Mouse (Mus musculus) forebrain, embryonic 16.5 days (tissue): Measurements from ENCODE around the gene Tppp3. TPM values are rescaled to one million over a fixed set of nuclear protein-coding genes. Genes with fewer than 3 reads are reported as not detected.

Experiments used
- ATAC-seq: fragments of 200-750 bp; cut with Nextera tagmentation; 2 replicates; pipeline ENCODE4 v1.8.0; 2017; ENCODE audit warnings: mild to moderate bottlenecking, moderate library complexity
- H3K27ac ChIP-seq: fragments of 300-500 bp; sonication (generic); 2 replicates; pipeline ENCODE4 v1.5.1; 2014; ENCODE audit warnings: low read length, control low read depth
- H3K27me3 ChIP-seq: fragments of 300-500 bp; sonication (generic); replicated peaks from 2 replicates; pipeline ENCODE4 v1.6.1; 2014; ENCODE audit warnings: low read length; ENCODE audit not compliant: control insufficient read depth, insufficient read depth
- H3K36me3 ChIP-seq: fragments of 300-500 bp; sonication (generic); 2 replicates; pipeline ENCODE4 v1.6.1; 2014; ENCODE audit not compliant: control insufficient read depth, insufficient read depth
- H3K4me1 ChIP-seq: fragments of 300-500 bp; sonication (generic); replicated peaks from 2 replicates; pipeline ENCODE4 v1.6.1; 2014; ENCODE audit warnings: low read length; ENCODE audit not compliant: control insufficient read depth, insufficient read depth
- H3K4me2 ChIP-seq: fragments of 300-500 bp; sonication (generic); 2 replicates; pipeline ENCODE4 v1.6.1; 2014; ENCODE audit warnings: mild to moderate bottlenecking, low read length, control low read depth
- H3K4me3 ChIP-seq: fragments of 300-500 bp; sonication (generic); replicated peaks from 2 replicates; pipeline ENCODE4 v1.5.1; 2014; ENCODE audit warnings: mild to moderate bottlenecking, low read length, control low read depth
- H3K9ac ChIP-seq: fragments of 300-500 bp; sonication (generic); replicated peaks from 2 replicates; pipeline ENCODE4 v1.6.1; 2014; ENCODE audit warnings: low read depth, low read length, control low read depth
- H3K9me3 ChIP-seq: fragments of 300-500 bp; sonication (generic); 2 replicates; pipeline ENCODE4 v1.6.1; 2016; ENCODE audit warnings: low read length; ENCODE audit not compliant: control insufficient read depth
- WGBS: fragments of 180-500 bp; shearing (Covaris S2); extraction: QIAGEN DNeasy Blood & Tissue Kit; methylation state at CpG from one replicate; pipeline ENCODE4 v1.1.7; 2014; 5-methylcytosine and 5-hydroxymethylcytosine counted together
- polyA plus RNA-seq: library from polyadenylated mRNA; unstranded; fragments of >200 nt; fragmentation: Nextera tagmentation; extraction: Ambion mirVana; gene quantifications from 2 replicates; pipeline ENCODE4 v1.2.1, GENCODE M21; 2015

The Tppp3 gene
- polyA plus RNA-seq, 1 experiment from 2014 or later = 56.5 TPM

DNA sequence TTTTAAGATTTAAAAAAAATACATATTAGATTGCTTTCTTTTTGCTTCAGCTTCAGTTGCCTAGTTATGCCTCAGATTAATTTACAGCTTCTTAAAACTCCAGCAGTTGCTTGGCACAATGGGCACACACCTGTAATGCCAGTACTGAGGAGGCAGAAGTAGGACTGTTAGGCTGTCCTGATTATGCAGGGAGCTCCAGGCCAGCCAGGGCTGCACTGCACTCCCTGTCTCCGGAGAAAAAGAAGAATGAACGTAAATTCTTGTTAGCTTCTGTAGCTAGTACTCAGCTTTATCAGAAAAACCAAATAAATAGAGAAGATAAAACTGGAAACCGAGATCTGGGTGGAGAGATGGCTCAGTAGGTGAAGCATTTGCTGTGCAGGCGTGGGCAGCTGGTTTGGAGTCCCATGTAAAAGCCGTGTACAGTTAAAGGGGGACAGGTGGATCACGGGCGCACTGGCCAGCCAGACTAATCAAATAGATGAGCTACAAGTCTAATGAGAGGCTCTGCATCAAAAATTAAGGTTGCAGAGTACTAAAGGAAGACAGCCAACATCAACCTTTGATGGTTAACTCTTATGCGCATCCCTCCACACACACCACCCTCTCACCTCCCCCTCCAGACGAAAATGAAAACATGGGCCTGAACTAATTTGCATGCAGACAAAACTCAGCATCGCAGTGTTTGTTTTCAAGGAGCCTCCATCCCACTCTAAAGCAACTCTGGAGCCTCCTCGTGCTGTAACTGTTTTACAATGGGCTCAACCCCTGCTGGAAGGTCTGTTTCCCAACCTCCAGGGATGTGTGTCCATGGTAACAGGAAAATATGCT is 25.8 kb downstream of the Tppp3 start:
- H3K4me1 ChIP-seq = peaks cover 9% of the 10 kb centered on the region
- peak; percentile 63 for ATAC-seq
- H3K4me3 ChIP-seq = no peak overlapping the region
- peak overlapping the region; percentile 34 for H3K4me2 ChIP-seq
- no peaks in the 10 kb centered on the region for H3K36me3 ChIP-seq
- H3K9me3 ChIP-seq = no peaks in the 10 kb centered on the region
- no peaks in the 10 kb centered on the region for H3K27me3 ChIP-seq
- 17% methylated on average over 11 of the region's 11 CpGs for WGBS
- no peak overlapping the region for H3K27ac ChIP-seq
- H3K9ac ChIP-seq = no peak overlapping the region

DNA sequence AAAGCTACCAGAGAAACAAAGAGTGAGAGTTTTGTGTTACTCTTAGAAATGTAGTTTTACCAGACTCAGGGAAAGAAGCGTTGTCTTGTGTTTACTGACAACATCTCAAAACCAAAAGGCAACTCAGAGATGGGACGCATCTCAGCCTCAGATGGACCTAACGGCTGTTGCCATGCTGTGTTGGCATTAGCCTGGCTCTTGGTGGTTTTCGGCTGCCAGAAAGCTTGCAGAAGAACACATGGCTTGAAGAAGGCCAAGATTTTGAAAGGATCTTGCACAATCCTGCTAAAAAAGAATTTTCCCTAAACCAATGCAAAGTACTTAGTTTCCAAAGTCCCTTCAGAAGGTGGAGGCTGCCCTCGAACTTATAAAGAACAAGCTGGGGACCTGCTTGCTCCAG is 28.7 kb downstream of the Tppp3 start:
- Histone ChIP-seq H3K27me3 (no peaks in the 10 kb centered on the region), H3K4me3 (no peak overlapping the region), H3K9ac (no peak overlapping the region), H3K36me3 (no peaks in the 10 kb centered on the region), H3K4me2 (no peak overlapping the region), H3K27ac (no peak overlapping the region), H3K9me3 (no peaks in the 10 kb centered on the region), H3K4me1 (peaks cover 9% of the 10 kb centered on the region)
- no peak for ATAC-seq
- 77% methylated on average over 5 of the region's 5 CpGs for WGBS

DNA sequence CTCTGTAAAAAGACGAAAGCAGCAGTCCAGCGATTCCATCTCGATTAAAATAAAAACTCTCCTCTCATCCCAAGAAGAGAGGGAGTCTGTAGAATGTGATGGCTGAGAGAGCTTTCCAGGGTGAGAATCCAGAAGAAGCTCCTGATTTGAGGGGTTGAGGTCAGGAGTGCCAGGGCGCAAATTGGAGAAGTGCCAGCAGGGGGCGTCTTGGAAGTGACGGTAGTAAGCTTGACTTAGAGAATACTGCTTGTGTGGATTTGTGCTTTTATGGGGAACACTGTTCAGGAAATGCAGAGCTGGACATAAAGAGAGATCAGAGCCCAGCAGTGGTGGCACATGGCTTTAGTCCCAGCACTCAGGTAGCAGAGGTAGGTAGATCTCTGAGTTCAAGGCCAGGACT is 29.9 kb downstream of the Tppp3 start:
- H3K27ac ChIP-seq = no peak overlapping the region
- peaks cover 9% of the 10 kb centered on the region for H3K4me1 ChIP-seq
- 10% methylated on average over 6 of the region's 6 CpGs for WGBS

DNA sequence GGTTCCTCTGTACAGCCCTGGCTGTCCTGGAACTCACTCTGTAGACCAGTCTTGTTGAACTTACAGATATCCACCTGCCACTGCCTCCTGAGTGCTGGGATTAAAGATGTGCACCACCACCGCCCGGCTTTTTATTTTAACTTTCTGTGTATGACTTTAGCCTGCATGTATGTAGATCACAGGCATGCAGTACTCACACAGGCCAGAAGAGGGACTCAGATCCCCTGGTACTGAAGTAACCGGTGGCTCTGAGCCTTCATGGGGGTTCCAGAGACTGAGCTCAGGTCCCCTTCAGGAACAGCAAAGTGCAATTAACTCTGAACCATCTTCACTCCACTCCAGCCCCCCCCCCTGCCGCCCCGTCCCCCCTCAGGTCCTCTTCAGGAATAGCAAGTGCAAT is 32.5 kb downstream of the Tppp3 start:
- no peak overlapping the region for H3K9ac ChIP-seq
- no peaks in the 10 kb centered on the region for H3K9me3 ChIP-seq
- no peak for ATAC-seq
- no peak overlapping the region for H3K4me2 ChIP-seq
- no peaks in the 10 kb centered on the region; the same call in 1 of the 2 replicates for H3K4me1 ChIP-seq
- H3K36me3 ChIP-seq = no peaks in the 10 kb centered on the region
- H3K27ac ChIP-seq = no peak overlapping the region
- no peaks in the 10 kb centered on the region for H3K27me3 ChIP-seq
- no peak overlapping the region for H3K4me3 ChIP-seq
- 40% methylated on average over 5 of the region's 5 CpGs for WGBS

More for the DNA sequence above, 29.9 kb downstream of the Tppp3 start:
- H3K4me3 ChIP-seq = no peak overlapping the region
- no peaks in the 10 kb centered on the region for H3K27me3 ChIP-seq
- H3K9ac ChIP-seq = no peak overlapping the region
- no peak for ATAC-seq
- H3K4me2 ChIP-seq = no peak overlapping the region
- H3K9me3 ChIP-seq = no peaks in the 10 kb centered on the region
- H3K36me3 ChIP-seq = no peaks in the 10 kb centered on the region

DNA sequence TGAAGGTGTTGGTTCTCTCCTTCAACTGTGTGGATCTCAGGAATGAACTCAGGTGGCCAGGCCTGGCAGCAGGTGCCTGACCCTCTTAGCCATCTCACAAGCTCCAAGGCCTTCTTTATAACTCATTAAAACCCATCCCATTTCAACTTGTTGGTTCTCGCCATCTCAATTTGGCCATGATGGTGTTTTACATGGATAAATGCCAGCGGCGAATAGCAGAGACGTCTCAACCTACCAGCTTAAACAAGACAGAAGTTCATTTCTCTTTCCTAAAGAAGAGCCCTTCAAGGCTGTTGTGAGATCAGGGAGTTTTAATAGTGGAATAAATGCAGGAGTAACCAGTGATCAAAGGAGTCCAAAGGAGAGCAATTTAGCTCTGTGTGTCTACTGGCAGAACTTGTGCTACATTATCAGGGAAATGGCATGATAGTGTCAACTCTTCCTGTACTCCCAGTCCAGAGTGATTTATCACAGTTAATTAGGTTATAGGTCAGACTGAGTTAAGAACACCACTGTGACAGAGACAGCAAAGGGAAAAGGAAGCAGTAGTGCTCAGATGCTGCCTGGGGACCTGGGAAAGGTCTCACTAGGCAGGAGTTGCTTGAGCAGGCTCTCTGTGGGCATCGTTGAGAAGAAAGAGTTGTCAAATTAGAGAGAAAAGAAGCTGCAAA is 34.1 kb downstream of the Tppp3 start:
- Histone ChIP-seq H3K4me1 (peaks cover 12% of the 10 kb centered on the region), H3K9me3 (no peaks in the 10 kb centered on the region), H3K4me2 (no peak overlapping the region), H3K36me3 (no peaks in the 10 kb centered on the region), H3K27ac (no peak overlapping the region), H3K9ac (no peak overlapping the region), H3K27me3 (no peaks in the 10 kb centered on the region), H3K4me3 (no peak overlapping the region)
- no peak for ATAC-seq
- WGBS = 85% methylated on average over 5 of the region's 5 CpGs

DNA sequence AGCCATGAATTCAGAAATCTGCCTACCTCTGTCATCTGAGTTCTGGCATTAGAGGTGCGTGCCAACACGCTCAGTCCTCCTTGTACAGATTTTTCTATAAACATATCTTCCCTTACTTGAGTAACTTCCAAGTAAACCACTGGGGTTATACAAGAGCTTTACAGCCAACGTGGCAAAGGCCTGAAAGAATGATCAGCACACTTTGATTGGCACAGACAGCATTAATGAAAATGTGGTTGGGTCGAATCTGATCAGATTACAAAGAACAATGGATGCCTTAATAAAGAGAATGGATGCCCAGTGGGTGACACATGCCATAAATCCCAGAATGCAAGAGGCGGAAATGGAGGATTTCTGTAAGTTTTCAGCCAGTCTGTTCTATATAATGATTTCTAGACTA is 35.1 kb downstream of the Tppp3 start:
- no peak overlapping the region for H3K9ac ChIP-seq
- H3K27me3 ChIP-seq = no peaks in the 10 kb centered on the region
- peaks cover 15% of the 10 kb centered on the region for H3K4me1 ChIP-seq
- WGBS = 68% methylated on average over 5 of the region's 5 CpGs
- no peak overlapping the region for H3K27ac ChIP-seq
- H3K4me3 ChIP-seq = no peak overlapping the region
- ATAC-seq = no peak
- H3K36me3 ChIP-seq = no peaks in the 10 kb centered on the region
- no peak overlapping the region for H3K4me2 ChIP-seq
- H3K9me3 ChIP-seq = no peaks in the 10 kb centered on the region

DNA sequence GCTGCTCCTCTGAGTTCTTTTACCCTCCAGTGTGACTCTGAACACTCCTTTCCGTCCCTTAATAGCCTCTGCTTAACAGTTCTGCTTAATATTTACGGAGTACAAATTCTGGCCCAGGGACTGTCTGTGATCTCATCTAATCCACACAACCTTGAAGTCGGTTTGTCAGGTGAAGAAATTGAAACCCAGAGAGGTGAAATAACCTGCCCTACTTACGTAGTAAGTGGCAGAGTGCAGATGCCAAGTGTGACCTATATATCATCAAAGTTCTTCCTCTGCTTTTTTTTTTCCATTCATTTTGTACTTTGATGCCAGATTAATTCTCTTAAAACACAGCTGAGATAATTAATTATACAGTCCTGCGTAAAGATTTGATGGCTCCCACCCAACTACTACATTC is 37.2 kb downstream of the Tppp3 start:
- 44% methylated on average over 5 of the region's 5 CpGs for WGBS
- H3K36me3 ChIP-seq = no peaks in the 10 kb centered on the region
- no peak for ATAC-seq
- H3K27ac ChIP-seq = no peak overlapping the region
- peaks cover 15% of the 10 kb centered on the region for H3K4me1 ChIP-seq
- H3K4me2 ChIP-seq = no peak overlapping the region
- H3K4me3 ChIP-seq = no peak overlapping the region
- no peaks in the 10 kb centered on the region for H3K9me3 ChIP-seq
- H3K27me3 ChIP-seq = no peaks in the 10 kb centered on the region
- no peak overlapping the region for H3K9ac ChIP-seq

DNA sequence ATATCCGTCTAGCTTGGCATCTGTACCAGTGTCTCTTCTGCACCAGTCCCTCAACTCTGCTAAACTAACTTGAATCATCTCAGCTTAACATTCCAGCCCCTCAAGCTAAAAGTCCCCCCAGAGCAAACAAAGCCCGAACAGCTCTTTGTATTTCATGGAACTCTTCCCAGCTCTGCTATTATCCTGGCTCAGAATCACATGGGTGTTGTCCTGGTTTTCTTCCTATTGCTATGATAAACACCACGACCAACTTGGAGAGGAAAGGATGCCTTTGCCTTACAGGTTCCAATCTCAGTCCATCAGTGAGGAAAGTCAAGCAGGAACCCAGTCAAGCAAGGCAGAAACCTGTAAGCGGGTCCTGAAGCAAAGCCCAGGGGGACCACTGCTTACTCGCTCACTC is 37.8 kb downstream of the Tppp3 start:
- H3K9ac ChIP-seq = no peak overlapping the region
- ATAC-seq = no peak
- no peaks in the 10 kb centered on the region for H3K27me3 ChIP-seq
- H3K27ac ChIP-seq = no peak overlapping the region
- peaks cover 15% of the 10 kb centered on the region for H3K4me1 ChIP-seq
- WGBS = 32% methylated on average over 5 of the region's 5 CpGs
- H3K36me3 ChIP-seq = no peaks in the 10 kb centered on the region
- H3K9me3 ChIP-seq = no peaks in the 10 kb centered on the region
- H3K4me3 ChIP-seq = no peak overlapping the region
- H3K4me2 ChIP-seq = no peak overlapping the region

DNA sequence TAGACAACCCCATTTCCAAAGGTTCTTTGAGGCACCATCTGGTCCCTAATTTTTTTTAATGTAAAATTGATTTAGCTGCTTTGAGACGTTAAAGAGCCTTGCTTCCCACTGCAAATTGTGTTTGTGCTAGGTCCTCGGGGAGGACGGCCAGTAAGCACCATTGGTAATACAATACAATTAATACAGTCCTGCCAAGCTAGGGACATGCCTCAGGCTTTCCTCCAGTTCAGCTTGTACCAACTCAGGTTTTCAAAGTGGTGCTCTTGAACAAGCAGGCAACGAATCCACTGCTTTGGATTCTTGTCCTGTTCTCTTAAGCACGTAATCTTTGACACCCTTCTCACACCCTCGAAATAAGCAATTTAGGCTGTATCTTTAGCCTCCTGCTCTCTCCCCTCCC is 38.3 kb downstream of the Tppp3 start:
- no peaks in the 10 kb centered on the region for H3K9me3 ChIP-seq
- WGBS = 23% methylated on average over 6 of the region's 6 CpGs
- H3K27ac ChIP-seq = no peak overlapping the region
- H3K27me3 ChIP-seq = no peaks in the 10 kb centered on the region
- no peak for ATAC-seq
- peaks cover 15% of the 10 kb centered on the region for H3K4me1 ChIP-seq
- H3K4me2 ChIP-seq = no peak overlapping the region
- H3K4me3 ChIP-seq = no peak overlapping the region
- no peaks in the 10 kb centered on the region for H3K36me3 ChIP-seq
- H3K9ac ChIP-seq = no peak overlapping the region
